Mouse (Mus musculus) adipocyte (in vitro differentiated cells): ENCODE measurements around the gene Tada3.
A peak's percentile ranks its signal among the peaks of the same experiment; 100 is the strongest.

Experiments
- DNase-seq: peaks from one replicate; pipeline ENCODE4 v3.0.0-alpha.2; 2016; ENCODE audit warnings: low spot score

Tada3 gene

GRCm38 (mm10) chr6:113377496-113378385, at the start of gene Tada3, which contains the start of gene Arpc4:
Gene Tada3, minus strand, starts transcription at chr6:113377883.
Gene Arpc4, plus strand, starts transcription at chr6:113378115.
- DNase-seq = peak; percentile 98

- peak; percentile 86 for DNase-seq
Measured at GRCm38 (mm10) chr6:113427397-113427796, 49.7 kb upstream of the Tada3 start.

GRCm38 (mm10) chr6:113426696-113427095, 49.0 kb upstream of the Tada3 start:
- peak; percentile 79 for DNase-seq

- no peak for DNase-seq
Measured at GRCm38 (mm10) chr6:113424187-113424586, 46.5 kb upstream of the Tada3 start.

GRCm38 (mm10) chr6:113423000-113423399, 45.3 kb upstream of the Tada3 start:
- DNase-seq = no peak

- peak; percentile 99 for DNase-seq
Measured at GRCm38 (mm10) chr6:113419199-113419587, 41.5 kb upstream of the Tada3 start, which contains the start of gene Rpusd3. Gene Rpusd3, minus strand, starts transcription at chr6:113419340.

- DNase-seq = peak; percentile 32
Measured at GRCm38 (mm10) chr6:113418441-113419198, 40.9 kb upstream of the Tada3 start.

GRCm38 (mm10) chr6:113416416-113416815, 38.7 kb upstream of the Tada3 start:
- peak; percentile 52 for DNase-seq

- DNase-seq = no peak
Measured at GRCm38 (mm10) chr6:113410001-113410400, 32.3 kb upstream of the Tada3 start.

- no peak for DNase-seq
Measured at GRCm38 (mm10) chr6:113406683-113407082, 29.0 kb upstream of the Tada3 start.

GRCm38 (mm10) chr6:113405483-113405882, 27.8 kb upstream of the Tada3 start:
- DNase-seq = no peak

GRCm38 (mm10) chr6:113404649-113405448, 27.2 kb upstream of the Tada3 start:
- no peak for DNase-seq

- DNase-seq = no peak
Measured at GRCm38 (mm10) chr6:113402094-113402493, 24.4 kb upstream of the Tada3 start.

GRCm38 (mm10) chr6:113396270-113397030, 18.8 kb upstream of the Tada3 start:
- DNase-seq = no peak

- no peak for DNase-seq
Measured at GRCm38 (mm10) chr6:113395501-113395900, 17.8 kb upstream of the Tada3 start.

GRCm38 (mm10) chr6:113394811-113395210, 17.1 kb upstream of the Tada3 start:
- no peak for DNase-seq

- no peak for DNase-seq
Measured at GRCm38 (mm10) chr6:113393951-113394350, 16.3 kb upstream of the Tada3 start.

- DNase-seq = no peak
Measured at GRCm38 (mm10) chr6:113392387-113393071, 14.8 kb upstream of the Tada3 start.

GRCm38 (mm10) chr6:113392015-113392386, 14.3 kb upstream of the Tada3 start:
- DNase-seq = no peak

- peak; percentile 21 for DNase-seq
Measured at GRCm38 (mm10) chr6:113390715-113391114, 13.0 kb upstream of the Tada3 start.

GRCm38 (mm10) chr6:113388960-113389359, 11.3 kb upstream of the Tada3 start, which contains the start of gene Ttll3:
Gene Ttll3, plus strand, starts transcription at chr6:113389260.
- no peak for DNase-seq
